Mouse (Mus musculus): Measurements from ENCODE around the gene Cd200r1. TPM values are rescaled to one million over a fixed set of nuclear protein-coding genes. Genes with fewer than 3 reads are reported as not detected.
"Not testable (repeated sequence)": the region's sequence is repeated elsewhere in the genome, so short reads cannot be mapped to it uniquely, and the experiment has no call there.

Cd200r1 gene
- polyA plus RNA-seq, 1 experiment from 2014 or later, result 0.58 TPM

- no peak overlapping the region for H3K27ac ChIP-seq (ENCODE audit: low read depth, low read length)
- H3K4me2 ChIP-seq (ENCODE audit: low read depth), result no peak overlapping the region
- no peaks in the 10 kb centered on the region for H3K4me1 ChIP-seq (ENCODE audit: control insufficient read depth, insufficient read depth, low read length)
- no peak overlapping the region for H3K9ac ChIP-seq (ENCODE audit: low read length)
- no peaks in the 10 kb centered on the region for H3K27me3 ChIP-seq (ENCODE audit: control insufficient read depth, insufficient read depth, low read length)
- ATAC-seq (ENCODE audit: insufficient read depth, low FRiP score, low TSS enrichment), result no peak
- H3K36me3 ChIP-seq (ENCODE audit: control insufficient read depth, insufficient read depth, low read length), result no peaks in the 10 kb centered on the region
- no peaks in the 10 kb centered on the region for H3K9me3 ChIP-seq (ENCODE audit: control insufficient read depth, low read length)
- no peak overlapping the region for H3K4me3 ChIP-seq (ENCODE audit: low read depth, low read length)
- WGBS, result 90% methylated on average over 6 of the region's 6 CpGs
- no peak for DNase-seq (ENCODE audit: low spot score)
These were observed 8.7 kb downstream of the Cd200r1 start for GRCm38 (mm10) chr16:44774201-44774600.

- 84% methylated on average over 17 of the region's 17 CpGs for WGBS
- ATAC-seq (ENCODE audit: insufficient read depth, low FRiP score, low TSS enrichment) (no peak), DNase-seq (ENCODE audit: low spot score) (no peak)
- no peaks in the 10 kb centered on the region for H3K4me1 ChIP-seq (ENCODE audit: control insufficient read depth, insufficient read depth, low read length)
- no peaks in the 10 kb centered on the region for H3K36me3 ChIP-seq (ENCODE audit: control insufficient read depth, insufficient read depth, low read length)
- H3K9me3 ChIP-seq (ENCODE audit: control insufficient read depth, low read length), result no peaks in the 10 kb centered on the region
- no peak overlapping the region for H3K27ac ChIP-seq (ENCODE audit: low read depth, low read length)
- H3K4me3 ChIP-seq (ENCODE audit: low read depth, low read length), result no peak overlapping the region
- H3K27me3 ChIP-seq (ENCODE audit: control insufficient read depth, insufficient read depth, low read length), result no peaks in the 10 kb centered on the region
- H3K9ac ChIP-seq (ENCODE audit: low read length), result no peak overlapping the region
- H3K4me2 ChIP-seq (ENCODE audit: low read depth), result no peak overlapping the region
These were observed 13.1 kb downstream of the Cd200r1 start for GRCm38 (mm10) chr16:44778538-44779147.

GRCm38 (mm10) chr16:44779494-44779893, 14.0 kb downstream of the Cd200r1 start:
- Histone ChIP-seq H3K36me3 (ENCODE audit: control insufficient read depth, insufficient read depth, low read length) (no peaks in the 10 kb centered on the region), H3K9me3 (ENCODE audit: control insufficient read depth, low read length) (no peaks in the 10 kb centered on the region), H3K27me3 (ENCODE audit: control insufficient read depth, insufficient read depth, low read length) (no peaks in the 10 kb centered on the region), H3K4me1 (ENCODE audit: control insufficient read depth, insufficient read depth, low read length) (no peaks in the 10 kb centered on the region), H3K4me2 (ENCODE audit: low read depth) (no peak overlapping the region), H3K27ac (ENCODE audit: low read depth, low read length) (no peak overlapping the region), H3K4me3 (ENCODE audit: low read depth, low read length) (no peak overlapping the region), H3K9ac (ENCODE audit: low read length) (no peak overlapping the region)
- ATAC-seq (ENCODE audit: insufficient read depth, low FRiP score, low TSS enrichment) (no peak), DNase-seq (ENCODE audit: low spot score) (no peak)
- 93% methylated on average over 5 of the region's 5 CpGs for WGBS

GRCm38 (mm10) chr16:44780751-44781150, 15.2 kb downstream of the Cd200r1 start:
- Histone ChIP-seq H3K27me3 (ENCODE audit: control insufficient read depth, insufficient read depth, low read length) (no peaks in the 10 kb centered on the region), H3K36me3 (ENCODE audit: control insufficient read depth, insufficient read depth, low read length) (no peaks in the 10 kb centered on the region), H3K9ac (ENCODE audit: low read length) (no peak overlapping the region), H3K27ac (ENCODE audit: low read depth, low read length) (no peak overlapping the region), H3K4me1 (ENCODE audit: control insufficient read depth, insufficient read depth, low read length) (no peaks in the 10 kb centered on the region), H3K9me3 (ENCODE audit: control insufficient read depth, low read length) (no peaks in the 10 kb centered on the region), H3K4me3 (ENCODE audit: low read depth, low read length) (no peak overlapping the region), H3K4me2 (ENCODE audit: low read depth) (no peak overlapping the region)
- ATAC-seq (ENCODE audit: insufficient read depth, low FRiP score, low TSS enrichment) (no peak), DNase-seq (ENCODE audit: low spot score) (no peak)
- WGBS, result 70% methylated on average over 4 of the region's 4 CpGs

- 92% methylated on average over 1 of the region's 1 CpGs for WGBS
These were observed 21.4 kb downstream of the Cd200r1 start for GRCm38 (mm10) chr16:44786934-44787333.

GRCm38 (mm10) chr16:44794416-44794815, 28.9 kb downstream of the Cd200r1 start:
- H3K27me3 ChIP-seq (ENCODE audit: control insufficient read depth, insufficient read depth, low read length), result no peaks in the 10 kb centered on the region
- no peak overlapping the region for H3K4me3 ChIP-seq (ENCODE audit: low read depth, low read length)
- DNase-seq (ENCODE audit: low spot score) (no peak), ATAC-seq (ENCODE audit: insufficient read depth, low FRiP score, low TSS enrichment) (no peak)
- H3K9ac ChIP-seq (ENCODE audit: low read length), result no peak overlapping the region
- no peaks in the 10 kb centered on the region for H3K4me1 ChIP-seq (ENCODE audit: control insufficient read depth, insufficient read depth, low read length)
- no peaks in the 10 kb centered on the region for H3K36me3 ChIP-seq (ENCODE audit: control insufficient read depth, insufficient read depth, low read length)
- no peak overlapping the region for H3K4me2 ChIP-seq (ENCODE audit: low read depth)
- no peaks in the 10 kb centered on the region for H3K9me3 ChIP-seq (ENCODE audit: control insufficient read depth, low read length)
- no peak overlapping the region for H3K27ac ChIP-seq (ENCODE audit: low read depth, low read length)

More at GRCm38 (mm10) chr16:44786934-44787333, 21.4 kb downstream of the Cd200r1 start:
- no peak overlapping the region for H3K4me2 ChIP-seq (ENCODE audit: low read depth)
- no peaks in the 10 kb centered on the region for H3K36me3 ChIP-seq (ENCODE audit: control insufficient read depth, insufficient read depth, low read length)
- DNase-seq (ENCODE audit: low spot score), result no peak
- no peak overlapping the region for H3K9ac ChIP-seq (ENCODE audit: low read length)
- H3K9me3 ChIP-seq (ENCODE audit: control insufficient read depth, low read length), result no peaks in the 10 kb centered on the region
- no peaks in the 10 kb centered on the region for H3K4me1 ChIP-seq (ENCODE audit: control insufficient read depth, insufficient read depth, low read length)
- H3K27me3 ChIP-seq (ENCODE audit: control insufficient read depth, insufficient read depth, low read length), result no peaks in the 10 kb centered on the region
- no peak overlapping the region for H3K27ac ChIP-seq (ENCODE audit: low read depth, low read length)
- ATAC-seq (ENCODE audit: insufficient read depth, low FRiP score, low TSS enrichment), result no peak
- no peak overlapping the region for H3K4me3 ChIP-seq (ENCODE audit: low read depth, low read length)

- Histone ChIP-seq H3K4me3 (ENCODE audit: low read depth, low read length) (no peak overlapping the region), H3K4me1 (ENCODE audit: control insufficient read depth, insufficient read depth, low read length) (no peaks in the 10 kb centered on the region), H3K27me3 (ENCODE audit: control insufficient read depth, insufficient read depth, low read length) (no peaks in the 10 kb centered on the region), H3K27ac (ENCODE audit: low read depth, low read length) (no peak overlapping the region), H3K9ac (ENCODE audit: low read length) (no peak overlapping the region), H3K4me2 (ENCODE audit: low read depth) (no peak overlapping the region), H3K9me3 (ENCODE audit: control insufficient read depth, low read length) (no peaks in the 10 kb centered on the region), H3K36me3 (ENCODE audit: control insufficient read depth, insufficient read depth, low read length) (no peaks in the 10 kb centered on the region)
- no peak for DNase-seq (ENCODE audit: low spot score)
- no peak for ATAC-seq (ENCODE audit: insufficient read depth, low FRiP score, low TSS enrichment)
These were observed 40.4 kb downstream of the Cd200r1 start for GRCm38 (mm10) chr16:44805976-44806375.

- 95% methylated on average over 4 of the region's 4 CpGs for WGBS
These were observed 44.7 kb downstream of the Cd200r1 start for GRCm38 (mm10) chr16:44810223-44810622.

GRCm38 (mm10) chr16:44811544-44811943, 46.0 kb downstream of the Cd200r1 start, which contains the start of gene Cd200r4:
Cd200r4 (plus strand) TSS chr16:44811733.
- Histone ChIP-seq H3K27ac (ENCODE audit: low read depth, low read length) (no peak within 1 kb of the TSS), H3K4me3 (ENCODE audit: low read depth, low read length) (no peak within 1 kb of the TSS), H3K27me3 (ENCODE audit: control insufficient read depth, insufficient read depth, low read length) (no peaks in the 10 kb centered on the region), H3K9ac (ENCODE audit: low read length) (no peak within 1 kb of the TSS), H3K9me3 (ENCODE audit: control insufficient read depth, low read length) (no peaks in the 10 kb centered on the region), H3K4me2 (ENCODE audit: low read depth) (no peak within 1 kb of the TSS), H3K36me3 (ENCODE audit: control insufficient read depth, insufficient read depth, low read length) (no peaks in the 10 kb centered on the region), H3K4me1 (ENCODE audit: control insufficient read depth, insufficient read depth, low read length) (no peaks in the 10 kb centered on the region)
- DNase-seq (ENCODE audit: low spot score), result no peak
- WGBS, result 95% methylated on average over 3 of the region's 3 CpGs
- no peak for ATAC-seq (ENCODE audit: insufficient read depth, low FRiP score, low TSS enrichment)

More at GRCm38 (mm10) chr16:44810223-44810622, 44.7 kb downstream of the Cd200r1 start:
- ATAC-seq (ENCODE audit: insufficient read depth, low FRiP score, low TSS enrichment); H3K4me3 ChIP-seq (ENCODE audit: low read depth, low read length); DNase-seq (ENCODE audit: low spot score); H3K27ac ChIP-seq (ENCODE audit: low read depth, low read length); H3K4me1 ChIP-seq (ENCODE audit: control insufficient read depth, insufficient read depth, low read length); H3K4me2 ChIP-seq (ENCODE audit: low read depth); H3K9me3 ChIP-seq (ENCODE audit: control insufficient read depth, low read length); H3K27me3 ChIP-seq (ENCODE audit: control insufficient read depth, insufficient read depth, low read length); H3K36me3 ChIP-seq (ENCODE audit: control insufficient read depth, insufficient read depth, low read length); H3K9ac ChIP-seq (ENCODE audit: low read length): not testable (repeated sequence)

Measured in neural tube, embryonic 11.5 days (tissue).